18 mouse cellular contexts compared by ENCODE assay signal in genomic region chr6:114414510-114414909, GRCm38 (mm10). TPM values are rescaled to one million over a fixed set of nuclear protein-coding genes. Genes with fewer than 3 reads are reported as not detected.
A peak's percentile ranks its signal among the peaks of the same experiment; 100 is the strongest.
DNase-seq lines count a peak whose midpoint lies in the region; ATAC-seq and TF ChIP-seq lines count a peak whose summit lies in the region.
"Had no signal": no experiment of that assay in that cellular context is flagged by ENCODE, and none has a peak within 500 bp of the region (broad histone marks: within the 10 kb centered on the region; RNA-seq: fewer than 3 reads in every experiment).

No protein-coding gene starts in this region.

- no peaks in the 10 kb centered on the region for H3K36me3 ChIP-seq in forebrain, postnatal 0 days (ENCODE audit: insufficient read depth)
- no peaks in the 10 kb centered on the region for H3K36me3 ChIP-seq in forebrain, embryonic 13.5 days (ENCODE audit: poor library complexity, severe bottlenecking)
- H3K36me3 ChIP-seq in heart, embryonic 11.5 days (ENCODE audit: control insufficient read depth, insufficient read depth, low read length), result no peaks in the 10 kb centered on the region
- H3K36me3 ChIP-seq in kidney, embryonic 16.5 days (ENCODE audit: insufficient read depth, low read length), result no peaks in the 10 kb centered on the region
- H3K36me3 ChIP-seq: G1E; heart, embryonic 15.5 days had no signal

- no peak overlapping the region for H3K9ac ChIP-seq in forebrain, postnatal 0 days
- no peak overlapping the region for H3K9ac ChIP-seq in forebrain, embryonic 13.5 days
- no peak overlapping the region for H3K9ac ChIP-seq in heart, embryonic 11.5 days (ENCODE audit: low read depth, low read length)
- H3K9ac ChIP-seq in kidney, embryonic 16.5 days (replicated peaks; ENCODE audit: low read length), result no peak overlapping the region
- H3K9ac ChIP-seq: heart, embryonic 15.5 days had no signal

- ATAC-seq in forebrain, postnatal 0 days, result peak; percentile 90
- no peak for ATAC-seq in forebrain, embryonic 13.5 days
- no peak for ATAC-seq in heart, embryonic 11.5 days (replicated peaks; ENCODE audit: insufficient number of reproducible peaks, low FRiP score, low TSS enrichment)
- no peak for ATAC-seq in kidney, embryonic 16.5 days (ENCODE audit: low FRiP score, low TSS enrichment)

- intact Hi-C loops in left cerebral cortex, postnatal 14 days (cut with DNase I), result no loop called here
- intact Hi-C loops in gastrocnemius, postnatal 14 days (cut with DNase I; ENCODE audit: low total_unique reads), result no loop called here

- TF ChIP-seq CTCF in forebrain, postnatal 0 days (IDR thresholded peaks at IDR 0.05; ENCODE audit: low read depth), result no peak

- no peak overlapping the region for H3K4me2 ChIP-seq in forebrain, postnatal 0 days (ENCODE audit: low read depth)
- no peak overlapping the region for H3K4me2 ChIP-seq in forebrain, embryonic 13.5 days
- no peak overlapping the region for H3K4me2 ChIP-seq in heart, embryonic 11.5 days
- H3K4me2 ChIP-seq in kidney, embryonic 16.5 days (replicated peaks; ENCODE audit: low read depth, low read length), result no peak overlapping the region
- H3K4me2 ChIP-seq: heart, embryonic 15.5 days; liver, embryonic 11.5 days had no signal

- no peak for DNase-seq in forebrain, postnatal 0 days
- peak; percentile 63 to 83 for DNase-seq in right cerebral cortex, postnatal 10 days (ENCODE audit: low spot score in 2 of 2)
- DNase-seq in right cerebral cortex, postnatal 4 days, result no peak
- peak; percentile 50 to 83 for DNase-seq in left cerebral cortex, postnatal 14 days (ENCODE audit: low spot score in 2 of 2)
- no peak for DNase-seq in gastrocnemius, postnatal 14 days
- DNase-seq: adrenal gland, postnatal 36 days; B cell, adult 2 months; cerebellum, adult 11 months; gastrocnemius, postnatal 36 days; kidney, postnatal 14 days; spleen, adult 18-20 months had no signal

- 30% methylated on average over 8 of the region's 8 CpGs for WGBS in forebrain, postnatal 0 days
- 37% methylated on average over 8 of the region's 8 CpGs for WGBS in forebrain, embryonic 13.5 days
- WGBS in heart, embryonic 11.5 days (ENCODE audit: insufficient replicate concordance), result 57% methylated on average over 8 of the region's 8 CpGs
- 59% methylated on average over 8 of the region's 8 CpGs for WGBS in kidney, embryonic 16.5 days

- no peak overlapping the region for H3K27ac ChIP-seq in forebrain, postnatal 0 days (ENCODE audit: low read depth, low read length)
- H3K27ac ChIP-seq in forebrain, embryonic 13.5 days, result no peak overlapping the region
- H3K27ac ChIP-seq in heart, embryonic 11.5 days (ENCODE audit: low read depth, low read length), result no peak overlapping the region
- no peak overlapping the region for H3K27ac ChIP-seq in kidney, embryonic 16.5 days (ENCODE audit: low read length)
- H3K27ac ChIP-seq: heart, embryonic 15.5 days had no signal

- no peaks in the 10 kb centered on the region for H3K9me3 ChIP-seq in forebrain, postnatal 0 days (ENCODE audit: low read length)
- no peaks in the 10 kb centered on the region for H3K9me3 ChIP-seq in forebrain, embryonic 13.5 days (replicated peaks)
- H3K9me3 ChIP-seq in heart, embryonic 11.5 days (replicated peaks; ENCODE audit: control insufficient read depth, low read length), result no peaks in the 10 kb centered on the region
- H3K9me3 ChIP-seq in kidney, embryonic 16.5 days (ENCODE audit: low read length), result 0 out of 2 replicates have a peak, but pooled peaks cover 6% of the 10 kb centered on the region
- H3K9me3 ChIP-seq: heart, embryonic 15.5 days had no signal

- H3K4me1 ChIP-seq in forebrain, postnatal 0 days (ENCODE audit: insufficient read depth), result no peaks in the 10 kb centered on the region
- peaks cover 8% of the 10 kb centered on the region for H3K4me1 ChIP-seq in forebrain, embryonic 13.5 days
- no peaks in the 10 kb centered on the region for H3K4me1 ChIP-seq in heart, embryonic 11.5 days (ENCODE audit: control insufficient read depth, insufficient read depth, low read length)
- no peaks in the 10 kb centered on the region for H3K4me1 ChIP-seq in kidney, embryonic 16.5 days (ENCODE audit: insufficient read depth, low read length)
- H3K4me1 ChIP-seq: heart, embryonic 15.5 days had no signal

- no peaks in the 10 kb centered on the region for H3K27me3 ChIP-seq in forebrain, postnatal 0 days (ENCODE audit: insufficient read depth, low read length)
- H3K27me3 ChIP-seq in forebrain, embryonic 13.5 days, result no peaks in the 10 kb centered on the region
- H3K27me3 ChIP-seq in heart, embryonic 11.5 days (ENCODE audit: control insufficient read depth, insufficient read depth, low read length), result peaks cover 2% of the 10 kb centered on the region; the same call in 1 of the 2 replicates
- H3K27me3 ChIP-seq in kidney, embryonic 16.5 days (ENCODE audit: insufficient read depth, low read length), result no peaks in the 10 kb centered on the region

- no peak overlapping the region for H3K4me3 ChIP-seq in forebrain, postnatal 0 days (ENCODE audit: low read depth, low read length)
- H3K4me3 ChIP-seq in forebrain, embryonic 13.5 days, result no peak overlapping the region
- H3K4me3 ChIP-seq in heart, embryonic 11.5 days (ENCODE audit: low read depth, low read length), result no peak overlapping the region
- no peak overlapping the region for H3K4me3 ChIP-seq in kidney, embryonic 16.5 days (ENCODE audit: low read length)
- H3K4me3 ChIP-seq: erythroblast, embryonic 14.5 days; heart, embryonic 15.5 days had no signal

RNA-seq across cellular contexts. Expression of gene Hrh1, which starts 16.8 kb away (rescaled TPM):
- 3.0 and 3.6 TPM in 2 replicates for total RNA-seq in forebrain, postnatal 0 days (2014; rRNA removed)
- polyA plus RNA-seq in forebrain, postnatal 0 days (2015; fragmentation: Nextera tagmentation; extraction: Ambion mirVana), result 1.0 and 2.6 TPM in 2 replicates
- polyA plus RNA-seq in forebrain, embryonic 13.5 days (2015; fragmentation: Nextera tagmentation; extraction: Ambion mirVana), result 0.41 and 0.55 TPM in 2 replicates
- total RNA-seq in left cerebral cortex, postnatal 14 days (2021), result 10 to 100 TPM; 17.9 to 18.5 TPM
- not detected in 2 replicates for polyA plus RNA-seq in heart, embryonic 11.5 days (2014; fragmentation: Nextera tagmentation; extraction: Ambion mirVana)
- under 1 TPM; 0.24 to 0.39 TPM for total RNA-seq in gastrocnemius, postnatal 14 days (2021)
- 0.13 and 0.21 TPM in 2 replicates for polyA plus RNA-seq in kidney, embryonic 16.5 days (2015; fragmentation: Nextera tagmentation; extraction: Ambion mirVana)
- polyA plus RNA-seq: G1E had no signal

Comparison
In these comparisons a context has a peak if more than half of its experiments do, and no peak if none do; other contexts are left out.
1. DNase-seq: peak in right cerebral cortex, postnatal 10 days (2 of 2) and left cerebral cortex, postnatal 14 days (2 of 2); none in forebrain, postnatal 0 days (single experiment), right cerebral cortex, postnatal 4 days (single experiment) and gastrocnemius, postnatal 14 days (single experiment).